Mouse (Mus musculus): ENCODE data around the gene Fundc1.
"Not testable (repeated sequence)": the region's sequence is repeated elsewhere in the genome, so short reads cannot be mapped to it uniquely, and the experiment has no call there.

Gene Fundc1

GRCm38 (mm10) chrX:17571621-17572459 lies at the start of gene Fundc1:
TSS of gene Fundc1 (minus strand) at chrX:17572325.
- DNase-seq: peak; percentile 90 to 95

GRCm38 (mm10) chrX:17611253-17611652 lies 39.1 kb upstream of the Fundc1 start:
- DNase-seq: peak in 1 of 2 experiments; percentile 8

DNA sequence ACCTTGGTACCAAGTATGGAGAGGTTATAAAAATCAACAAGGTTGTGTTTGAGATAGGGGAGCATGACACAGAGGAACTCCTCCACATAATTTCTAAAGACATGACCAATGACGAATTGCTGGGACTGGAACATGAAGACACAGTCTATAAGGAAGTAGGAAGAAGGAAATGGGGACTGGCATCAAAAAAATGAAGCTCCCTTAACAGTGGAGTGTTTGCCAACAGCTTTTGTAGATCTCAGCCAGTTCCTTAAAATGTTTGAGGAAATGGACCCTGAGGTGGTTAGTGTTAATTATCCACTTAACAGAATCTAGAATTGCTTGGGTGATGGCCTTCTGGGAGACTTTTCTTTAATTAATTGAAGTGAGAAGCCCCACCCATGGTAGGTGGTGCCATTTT lies 36.6 kb upstream of the Fundc1 start:
- no peak for DNase-seq

GRCm38 (mm10) chrX:17607668-17608067 lies 35.5 kb upstream of the Fundc1 start:
- DNase-seq: no peak

- no peak for DNase-seq
Measured at GRCm38 (mm10) chrX:17593331-17593730, 21.2 kb upstream of the Fundc1 start.

GRCm38 (mm10) chrX:17590745-17591144 lies 18.6 kb upstream of the Fundc1 start:
- peak; percentile 55 to 75 for DNase-seq

DNA sequence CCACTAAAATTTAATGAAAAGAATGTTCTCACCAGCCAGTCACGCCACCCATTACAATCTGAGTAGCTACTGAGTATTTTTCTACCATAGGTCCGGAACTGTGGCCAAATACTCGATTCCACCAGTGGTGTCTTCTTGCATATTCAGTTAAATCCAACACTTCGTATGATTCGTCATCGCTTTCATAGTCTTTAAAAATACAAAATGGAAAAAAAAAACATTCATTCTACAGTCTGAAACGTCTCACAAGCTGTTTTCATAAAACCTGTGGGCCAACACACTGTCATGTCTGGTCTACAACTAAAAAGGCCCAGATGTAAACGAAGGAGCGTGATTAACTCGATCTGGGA lies 879 bp downstream of the Fundc1 start:
- DNase-seq: peak in 1 of 2 experiments; percentile 17

- no peak for DNase-seq
Measured at GRCm38 (mm10) chrX:17568670-17569069, 3.5 kb downstream of the Fundc1 start.

DNA sequence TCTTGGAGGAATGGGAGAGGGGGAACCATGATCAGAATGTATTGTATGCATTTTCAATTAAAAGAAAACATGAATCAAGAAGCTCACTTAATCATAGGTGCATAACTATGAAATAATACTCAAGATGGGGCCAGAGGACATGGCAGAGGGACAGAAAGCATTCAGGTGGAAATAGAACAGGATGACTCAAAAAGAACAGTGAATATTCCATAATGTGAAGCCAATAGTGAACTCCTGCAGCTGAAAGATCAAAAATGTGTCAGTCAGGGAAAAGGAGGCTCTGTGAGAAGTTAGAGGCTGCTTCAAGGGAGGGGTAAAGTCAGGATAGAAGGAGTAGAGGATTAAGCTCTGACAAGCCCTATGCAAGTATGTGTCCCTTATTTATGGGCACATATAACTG lies 6.4 kb downstream of the Fundc1 start:
- no peak for DNase-seq

DNA sequence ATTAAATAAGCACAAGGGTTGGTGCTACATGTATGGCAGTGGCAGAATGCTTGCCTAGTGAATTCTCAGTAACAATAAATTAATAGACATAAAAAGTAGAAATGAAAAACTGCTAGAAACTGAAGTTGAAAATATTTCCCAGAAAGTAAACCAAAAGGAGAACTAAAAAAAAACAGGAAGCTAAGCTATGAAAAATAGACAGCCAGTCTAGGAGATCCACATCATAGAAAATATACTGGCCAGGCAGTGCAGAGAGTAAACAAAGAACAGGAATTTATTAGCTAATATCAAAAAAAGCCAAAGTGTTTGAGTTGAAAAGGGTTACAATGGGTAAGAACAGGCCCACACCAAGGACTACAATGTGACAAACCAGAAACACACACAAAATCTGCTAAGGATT lies 7.4 kb downstream of the Fundc1 start:
- no peak for DNase-seq

DNA sequence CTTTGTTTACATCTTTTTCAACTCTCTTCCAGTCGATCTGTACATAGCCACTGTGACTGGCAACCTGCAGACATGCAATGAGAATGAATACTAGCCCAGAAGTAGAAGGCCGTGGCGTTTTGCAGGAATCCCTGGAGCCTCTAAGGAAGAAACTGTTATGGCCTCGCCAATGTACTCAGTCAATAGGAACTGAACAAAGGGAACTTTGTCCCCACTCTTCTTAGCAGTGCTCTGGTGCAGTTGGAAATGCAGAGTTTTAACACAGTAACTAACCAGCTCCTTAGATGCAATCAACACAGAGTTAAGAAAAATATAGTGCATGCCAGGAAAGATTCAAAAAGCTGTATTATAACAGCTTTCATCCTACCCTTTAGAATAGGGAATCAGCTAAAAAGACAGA lies 13.4 kb downstream of the Fundc1 start:
- DNase-seq: no peak

GRCm38 (mm10) chrX:17554488-17554887 lies 17.6 kb downstream of the Fundc1 start:
- DNase-seq: no peak

GRCm38 (mm10) chrX:17551586-17551985 lies 20.5 kb downstream of the Fundc1 start:
- not testable (repeated sequence) for DNase-seq

DNA sequence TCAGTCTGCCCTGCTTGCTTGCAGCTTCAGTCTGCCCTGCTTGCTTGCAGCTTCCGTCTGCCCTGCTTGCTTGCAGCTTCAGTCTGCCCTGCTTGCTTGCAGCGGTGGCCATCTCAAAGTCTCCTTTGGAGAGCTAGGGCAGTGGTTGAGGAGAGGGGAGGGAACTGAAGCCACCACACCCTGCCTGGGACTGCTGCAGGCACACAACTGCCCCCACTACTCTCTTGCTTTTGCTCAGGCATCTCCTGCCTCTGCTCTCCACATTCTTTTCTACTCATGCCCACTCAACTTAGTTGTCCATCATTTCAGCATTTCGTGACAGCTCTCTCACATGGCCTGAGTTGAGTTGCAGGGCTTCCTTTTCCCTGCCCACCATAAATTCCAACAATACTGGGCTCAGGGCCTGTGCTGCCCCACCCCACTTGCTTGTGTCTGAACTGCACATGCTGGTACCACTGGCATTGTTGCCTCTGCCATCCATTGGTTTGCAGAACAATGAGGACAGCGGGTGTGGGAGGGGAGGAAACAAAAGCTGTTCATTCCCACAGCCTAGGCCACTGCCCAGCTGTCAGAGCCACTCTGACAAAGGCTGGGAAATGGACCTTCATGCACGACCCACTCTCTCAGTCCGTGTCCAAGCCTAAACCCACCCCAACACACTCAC lies 24.9 kb downstream of the Fundc1 start:
- no peak for DNase-seq

DNA sequence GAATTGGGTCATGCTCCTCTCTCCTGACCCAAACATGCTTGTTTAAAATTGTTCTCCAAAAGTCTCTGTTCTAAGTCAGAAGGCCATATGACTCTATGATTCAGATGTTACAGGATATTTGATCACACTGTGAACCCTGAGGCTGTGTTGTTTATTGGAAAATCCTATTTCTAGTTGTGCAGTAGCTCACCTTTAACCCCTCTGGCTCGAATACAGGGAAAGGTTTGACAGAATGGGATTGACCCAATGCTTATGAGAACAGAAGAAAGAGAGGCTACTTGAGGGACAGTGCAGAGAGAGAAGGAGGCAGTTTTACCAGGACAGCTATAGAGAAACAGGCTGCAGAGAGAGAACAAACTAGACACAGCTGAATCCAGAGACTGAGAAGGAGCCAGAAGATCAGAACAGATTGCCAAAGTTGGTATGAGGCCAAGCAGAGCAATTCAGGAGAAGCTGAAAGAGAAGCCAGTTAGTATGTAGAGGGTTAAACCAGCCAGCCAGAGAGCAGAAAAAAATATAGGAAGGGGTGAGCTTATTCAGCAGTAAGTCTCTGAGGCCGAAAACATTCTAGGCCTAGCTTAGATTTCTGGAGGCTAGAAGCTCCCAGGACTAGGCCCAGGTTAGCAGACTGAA lies 27.1 kb downstream of the Fundc1 start:
- DNase-seq: peak; percentile 11 to 18

DNA sequence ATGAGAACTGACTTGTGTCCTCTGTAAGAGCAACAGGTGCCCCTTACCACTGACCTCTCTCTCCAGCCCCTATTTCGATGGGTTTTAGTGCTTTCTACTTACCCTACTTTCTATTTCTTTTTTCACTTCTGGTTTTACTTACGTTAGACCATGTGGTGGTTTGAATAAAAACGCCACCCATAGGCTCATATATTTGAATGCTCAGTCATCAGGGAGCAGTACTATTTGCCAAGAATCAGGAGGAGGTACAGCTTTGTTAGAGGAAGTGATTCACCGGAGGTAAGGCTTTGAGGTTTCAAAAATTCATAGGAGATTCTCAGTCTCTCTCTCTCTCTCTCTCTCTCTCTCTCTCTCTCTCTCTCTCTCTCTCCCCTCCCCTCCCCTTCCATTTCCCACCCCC lies 34.4 kb downstream of the Fundc1 start:
- no peak for DNase-seq

GRCm38 (mm10) chrX:17527008-17527407 lies 45.1 kb downstream of the Fundc1 start:
- no peak for DNase-seq

DNA sequence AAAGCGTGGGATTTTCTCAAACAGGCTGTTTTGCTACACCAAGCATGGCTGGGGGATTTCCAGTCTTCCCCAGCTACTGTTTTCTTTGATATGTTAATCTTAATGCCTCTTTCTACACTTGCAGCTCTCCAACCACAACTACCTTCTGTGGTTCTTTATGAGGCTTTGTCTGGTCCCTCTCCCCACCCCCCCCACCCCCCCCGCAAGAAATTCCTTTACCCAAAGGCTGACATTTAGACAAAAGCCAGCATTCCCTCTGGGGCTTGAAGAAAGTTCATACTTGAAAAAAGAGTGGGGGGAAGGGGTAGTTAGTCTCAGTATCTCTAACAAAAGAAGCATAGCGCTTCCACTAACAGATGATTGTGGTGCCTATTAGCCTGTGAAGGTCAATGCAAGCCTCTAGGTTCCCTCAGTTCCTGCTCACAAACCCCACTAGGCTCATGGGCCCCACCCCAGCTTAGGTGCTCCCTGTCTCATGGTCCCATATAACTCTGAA lies 50.9 kb downstream of the Fundc1 start:
- no peak for DNase-seq

DNA sequence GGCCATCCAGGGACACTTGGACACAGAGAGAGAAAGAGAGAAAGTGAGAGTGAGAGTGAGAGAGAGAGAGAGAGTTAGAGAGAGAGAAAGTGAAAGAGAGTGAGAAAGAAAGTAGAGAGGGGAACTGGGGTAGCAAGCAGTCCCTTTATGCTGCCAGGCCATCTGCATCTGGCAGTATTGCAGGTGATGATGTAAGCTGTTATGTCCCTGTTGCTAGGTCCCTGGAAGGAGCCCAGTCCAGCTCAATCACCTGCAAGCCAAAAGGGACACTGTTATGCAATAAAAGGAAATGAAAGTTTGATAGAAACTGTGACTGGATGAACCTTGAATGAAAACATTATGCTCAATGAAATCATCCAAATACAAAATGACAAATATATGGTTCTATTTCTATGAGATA lies 52.0 kb downstream of the Fundc1 start:
- peak in 1 of 2 experiments; percentile 12 for DNase-seq

DNA sequence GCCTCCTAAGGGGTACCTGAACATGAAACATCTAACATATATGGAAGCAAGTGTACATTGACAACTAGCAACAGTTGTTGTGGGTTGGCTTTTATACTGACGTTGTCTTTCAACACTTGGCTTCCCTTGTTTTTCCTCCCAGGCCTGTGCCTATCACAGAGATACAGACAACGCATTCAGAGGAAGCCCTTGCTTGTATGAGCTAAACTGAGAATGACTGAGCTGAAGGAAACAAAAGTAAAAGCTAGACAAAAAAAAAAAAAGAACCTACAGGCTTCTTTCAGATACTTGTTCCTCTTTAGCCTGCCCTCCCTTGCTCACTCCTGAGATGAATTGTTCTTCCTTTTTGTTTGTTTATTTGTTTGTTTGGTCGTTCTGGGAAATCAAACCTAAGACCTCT lies 58.1 kb downstream of the Fundc1 start:
- DNase-seq: no peak

GRCm38 (mm10) chrX:17512021-17512602 lies 60.0 kb downstream of the Fundc1 start:
- no peak for DNase-seq

All from cerebellum, postnatal 25 days (tissue).